Mouse (Mus musculus) left cerebral cortex, adult 11 months (tissue): ENCODE data around the gene H2-T24.

Experiments
- DNase-seq: peaks from one replicate; pipeline ENCODE4 v3.0.0; 2022; ENCODE audit warnings: low spot score

The H2-T24 gene

DNA sequence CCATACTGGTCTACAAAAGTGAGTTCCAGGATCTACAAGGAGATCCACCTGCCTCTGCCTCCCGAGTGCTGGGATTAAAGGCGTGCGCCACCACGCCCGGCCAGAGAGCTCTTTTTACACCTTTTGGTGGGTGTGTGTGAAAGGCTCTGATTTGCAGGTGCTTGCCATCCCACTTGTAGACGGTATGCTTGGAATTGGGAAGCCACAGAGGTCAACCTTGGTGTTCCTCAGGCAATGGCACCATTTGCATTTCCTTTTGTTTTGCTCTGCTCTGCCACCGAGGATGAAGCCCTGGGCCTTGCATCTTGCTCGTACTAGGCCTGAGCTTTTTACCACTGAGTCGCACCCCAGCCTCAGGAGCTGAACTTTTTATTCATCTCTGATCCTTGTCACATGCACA, 38.6 kb downstream of the H2-T24 start:
- no peak for DNase-seq

DNA sequence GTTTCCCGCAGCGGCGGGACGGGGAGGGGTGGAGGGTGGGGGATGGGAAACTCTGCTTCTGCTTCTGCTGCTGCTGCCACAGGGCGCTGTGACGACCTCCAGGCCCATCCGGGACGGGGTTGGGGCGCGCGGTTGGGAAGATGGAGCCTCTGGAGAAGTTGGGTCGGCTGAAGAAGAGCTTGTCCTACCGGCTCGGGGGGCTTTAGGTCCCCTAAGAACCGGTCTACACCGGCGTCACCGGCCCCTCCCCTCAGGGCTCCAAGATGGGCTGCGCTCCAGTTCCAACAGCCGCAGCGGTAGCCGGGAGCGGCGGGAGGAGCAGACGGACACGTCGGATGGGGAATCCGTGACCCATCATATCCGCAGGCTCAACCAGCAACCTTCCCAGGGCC, 40.0 kb downstream of the H2-T24 start:
- no peak for DNase-seq

DNA sequence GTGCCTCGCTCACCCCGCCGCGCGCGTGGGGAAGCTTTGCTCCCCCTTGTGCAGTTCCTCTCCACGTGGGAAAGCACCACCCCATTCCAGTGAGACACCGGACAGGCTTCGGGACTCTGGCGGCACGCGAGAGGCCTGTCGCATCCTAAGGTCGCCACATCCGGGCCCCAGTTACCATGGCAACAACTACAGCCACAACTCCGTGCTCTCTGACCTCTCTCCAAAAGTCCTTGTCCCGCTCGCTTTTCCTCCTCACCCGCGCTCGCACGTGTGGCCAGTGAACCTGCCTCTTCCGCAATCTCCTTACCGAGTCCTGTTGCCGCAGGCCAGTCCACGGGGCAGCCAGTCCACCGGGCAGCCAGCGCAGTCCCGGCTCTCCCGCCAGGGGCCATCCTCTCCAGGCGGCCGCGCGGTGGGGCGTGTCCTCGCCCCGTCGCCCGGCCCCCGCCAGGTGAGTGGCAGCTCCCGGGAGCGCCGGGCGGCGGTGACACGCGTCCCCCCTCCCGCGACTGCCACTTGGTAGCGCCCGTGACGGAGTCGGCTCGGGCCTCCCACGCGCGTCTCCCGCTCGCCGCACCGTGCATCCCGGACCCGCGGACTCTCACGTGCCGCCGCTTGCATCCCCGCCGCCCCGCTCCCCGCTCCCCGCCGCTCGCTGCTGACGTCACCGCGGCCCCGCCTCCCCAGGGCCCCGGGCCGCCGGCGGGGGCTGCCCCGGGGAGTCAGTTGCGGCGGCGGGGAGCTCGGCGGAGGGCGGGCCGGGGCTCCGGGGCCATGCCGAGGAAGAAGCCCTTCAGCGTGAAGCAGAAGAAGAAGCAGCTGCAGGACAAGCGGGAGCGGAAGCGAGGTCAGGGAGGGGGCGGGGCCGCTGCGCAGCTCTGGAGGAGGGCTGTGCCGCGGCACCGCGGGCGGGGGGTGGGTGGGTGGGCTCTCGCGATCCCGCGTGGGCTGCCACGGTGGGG, 40.7 kb downstream of the H2-T24 start, which contains the start of the genes Gnl1 and Prr3:
Gene Gnl1, plus strand, starts transcription at position 451 of the 962 bp plus-strand sequence.
Gene Prr3, minus strand, starts transcription at position 836 of the 962 bp plus-strand sequence.
- peak; percentile 94 for DNase-seq

DNA sequence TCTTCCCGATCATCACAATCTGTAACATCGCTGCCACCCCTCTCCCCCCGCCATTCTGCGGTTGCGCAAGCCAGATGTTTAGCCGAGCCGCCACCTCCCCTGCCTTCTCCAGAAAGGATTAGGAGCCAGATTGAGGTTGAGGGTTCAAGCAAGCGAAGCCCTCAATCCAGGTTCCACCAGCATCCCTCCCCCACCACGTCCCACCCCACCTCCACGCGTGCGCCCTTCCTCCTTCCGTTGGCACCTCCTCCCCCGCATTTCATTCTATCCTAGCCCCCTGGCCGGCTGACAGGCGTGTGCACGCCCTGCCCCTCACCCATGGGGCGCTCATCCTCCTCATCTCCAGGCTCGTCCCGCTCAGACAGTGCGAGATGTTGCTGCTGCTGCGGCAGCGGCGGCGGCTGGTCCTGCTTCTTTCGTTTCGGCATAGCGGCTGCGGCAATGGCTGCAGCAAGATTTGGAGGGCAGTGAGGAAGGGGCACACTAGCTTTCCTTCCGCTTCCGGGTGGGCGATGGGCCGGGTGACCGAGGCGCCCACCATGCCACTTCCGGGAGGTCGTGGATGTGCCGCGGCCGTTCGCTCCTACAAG, 41.5 kb downstream of the H2-T24 start:
- DNase-seq, result no peak

DNA sequence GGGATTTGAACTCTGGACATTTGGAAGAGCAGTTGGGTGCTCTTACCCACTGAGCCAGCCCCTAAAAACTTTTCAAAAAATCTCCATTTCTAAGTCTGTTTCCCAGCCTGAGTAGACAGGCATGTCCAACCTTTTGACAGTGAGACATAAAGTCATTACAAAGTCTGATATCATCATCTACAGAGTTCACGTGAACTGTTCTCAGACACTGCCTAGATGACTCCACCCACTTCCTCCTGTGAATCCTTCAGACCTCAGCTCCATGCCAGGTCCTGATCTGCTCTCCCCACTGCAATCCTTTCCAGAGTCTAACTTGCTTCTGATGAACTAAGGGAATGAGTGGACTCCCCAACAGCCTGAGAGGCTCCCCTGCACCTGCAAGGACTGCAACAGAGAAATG, 48.2 kb downstream of the H2-T24 start:
- DNase-seq, result no peak

DNA sequence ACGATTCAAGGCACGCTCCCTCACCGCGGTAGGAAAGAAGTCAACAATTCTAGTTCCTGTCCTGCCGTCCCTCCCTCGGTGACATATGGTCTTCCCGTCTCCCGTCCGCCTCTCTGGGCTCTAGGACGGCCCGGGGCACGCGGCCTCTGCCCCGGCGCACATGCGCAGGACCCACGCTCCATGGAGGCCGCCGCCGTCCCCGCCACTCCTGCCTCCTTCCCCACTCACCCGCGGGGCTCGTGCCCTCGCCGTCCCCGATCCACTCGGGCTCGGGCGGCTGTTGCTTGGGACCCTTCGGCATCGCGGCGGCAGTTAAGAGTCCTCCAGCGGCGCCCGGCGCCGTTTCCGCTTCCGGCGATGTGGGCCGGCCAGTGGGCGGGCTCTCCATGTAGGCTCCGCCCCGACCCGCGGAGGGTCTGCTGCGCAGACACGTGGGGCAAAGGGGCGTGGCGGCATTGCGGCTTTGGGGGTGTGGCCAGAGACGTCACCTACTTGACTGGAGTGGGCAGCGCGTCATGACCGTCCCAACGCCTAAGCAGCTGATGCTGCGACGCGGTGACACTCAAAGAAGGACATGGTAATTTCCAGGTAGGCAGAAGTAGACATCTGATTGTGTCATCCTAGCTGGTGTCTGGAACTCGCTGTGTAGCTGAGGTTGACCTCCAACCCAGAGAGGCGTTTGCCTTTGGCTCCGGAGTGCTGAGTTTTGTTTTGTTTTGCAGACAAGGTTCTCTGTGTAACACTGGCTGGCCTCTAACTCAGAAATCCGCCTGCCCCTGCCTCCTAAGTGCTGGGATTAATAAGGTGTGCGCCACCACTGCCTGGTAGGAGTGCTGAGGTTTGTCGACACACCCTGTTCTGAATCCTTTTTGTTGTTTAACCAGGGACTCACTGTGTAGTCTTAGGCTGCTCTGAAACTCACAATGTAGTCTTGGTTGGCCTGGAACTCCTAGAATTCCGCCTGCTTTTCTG, 50.7 kb downstream of the H2-T24 start, which contains the start of gene Abcf1:
Gene Abcf1, minus strand, starts transcription at position 344 of the 972 bp plus-strand sequence.
- DNase-seq, result peak; percentile 97

DNA sequence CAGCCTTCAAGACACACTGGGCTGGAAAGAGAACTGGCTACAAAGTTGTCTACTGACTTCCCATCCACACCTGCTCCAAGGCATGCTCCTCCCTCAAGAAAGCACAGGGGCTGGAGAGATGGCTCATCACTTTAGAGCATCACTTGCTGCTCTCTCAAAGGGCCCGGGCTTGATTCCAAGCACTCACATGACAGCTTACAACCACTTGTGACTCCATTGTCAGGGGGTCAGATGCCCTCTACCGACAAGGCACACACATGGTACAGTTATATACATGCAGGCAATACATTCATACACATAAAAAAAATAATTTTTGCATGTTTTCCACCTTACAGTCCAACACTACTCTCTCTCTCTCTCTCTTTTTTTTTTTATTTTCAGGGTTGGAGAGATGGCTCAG, 52.7 kb downstream of the H2-T24 start:
- no peak for DNase-seq

DNA sequence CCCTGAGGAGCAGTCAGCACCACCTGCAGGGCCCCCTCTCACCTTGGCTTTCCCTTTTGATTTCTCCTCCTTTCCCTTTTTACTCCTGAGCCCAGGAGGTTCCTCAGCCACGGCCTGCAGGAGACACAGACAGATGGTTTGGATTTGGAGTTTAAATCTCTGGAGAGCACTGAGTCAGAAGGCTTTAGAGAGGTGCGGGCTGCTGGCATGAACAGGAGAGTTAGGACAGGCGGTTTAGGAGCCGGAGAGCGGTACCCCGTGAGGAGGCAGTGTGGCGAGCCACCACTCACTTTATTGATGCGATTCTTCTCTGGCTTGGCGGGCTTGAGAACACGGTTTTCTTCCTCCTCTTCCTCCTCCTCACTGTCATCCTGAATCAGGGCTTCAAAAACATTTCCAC, 57.1 kb downstream of the H2-T24 start:
- DNase-seq, result no peak

DNA sequence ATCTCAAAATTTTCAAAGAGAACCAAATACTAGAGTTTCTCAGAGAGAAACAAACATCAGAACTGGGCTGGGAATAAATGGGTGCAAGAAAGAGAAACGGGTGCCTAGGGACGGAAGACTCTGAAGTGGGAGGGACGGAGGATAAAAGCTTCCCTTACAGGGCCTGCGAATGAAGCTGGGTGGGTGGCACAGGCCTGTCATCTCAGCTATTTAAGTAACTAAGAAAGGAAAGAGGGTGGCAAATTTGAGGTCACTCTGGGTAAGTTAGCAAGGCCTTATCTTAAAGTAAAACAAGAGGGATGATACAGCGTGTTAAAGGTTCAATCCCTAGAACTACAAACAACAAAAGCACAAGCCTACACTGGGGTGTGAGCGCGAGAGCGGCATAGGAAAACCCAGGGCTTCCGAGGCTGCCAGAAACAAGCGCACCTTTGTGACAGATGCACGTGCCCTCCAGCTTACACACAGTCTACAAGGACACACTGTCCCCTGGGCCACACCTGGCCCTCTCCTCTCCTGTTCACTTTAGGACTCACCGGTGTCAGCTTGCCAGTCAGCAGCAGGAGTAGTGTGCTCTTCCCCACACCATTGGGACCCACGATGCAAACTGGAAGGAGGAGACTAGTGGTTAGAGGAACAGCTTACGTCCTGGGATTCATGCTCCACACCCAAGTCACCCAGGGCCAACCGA, 61.7 kb downstream of the H2-T24 start:
- DNase-seq, result no peak
